Mouse (Mus musculus): ENCODE data around the gene Tmem253.

DNA sequence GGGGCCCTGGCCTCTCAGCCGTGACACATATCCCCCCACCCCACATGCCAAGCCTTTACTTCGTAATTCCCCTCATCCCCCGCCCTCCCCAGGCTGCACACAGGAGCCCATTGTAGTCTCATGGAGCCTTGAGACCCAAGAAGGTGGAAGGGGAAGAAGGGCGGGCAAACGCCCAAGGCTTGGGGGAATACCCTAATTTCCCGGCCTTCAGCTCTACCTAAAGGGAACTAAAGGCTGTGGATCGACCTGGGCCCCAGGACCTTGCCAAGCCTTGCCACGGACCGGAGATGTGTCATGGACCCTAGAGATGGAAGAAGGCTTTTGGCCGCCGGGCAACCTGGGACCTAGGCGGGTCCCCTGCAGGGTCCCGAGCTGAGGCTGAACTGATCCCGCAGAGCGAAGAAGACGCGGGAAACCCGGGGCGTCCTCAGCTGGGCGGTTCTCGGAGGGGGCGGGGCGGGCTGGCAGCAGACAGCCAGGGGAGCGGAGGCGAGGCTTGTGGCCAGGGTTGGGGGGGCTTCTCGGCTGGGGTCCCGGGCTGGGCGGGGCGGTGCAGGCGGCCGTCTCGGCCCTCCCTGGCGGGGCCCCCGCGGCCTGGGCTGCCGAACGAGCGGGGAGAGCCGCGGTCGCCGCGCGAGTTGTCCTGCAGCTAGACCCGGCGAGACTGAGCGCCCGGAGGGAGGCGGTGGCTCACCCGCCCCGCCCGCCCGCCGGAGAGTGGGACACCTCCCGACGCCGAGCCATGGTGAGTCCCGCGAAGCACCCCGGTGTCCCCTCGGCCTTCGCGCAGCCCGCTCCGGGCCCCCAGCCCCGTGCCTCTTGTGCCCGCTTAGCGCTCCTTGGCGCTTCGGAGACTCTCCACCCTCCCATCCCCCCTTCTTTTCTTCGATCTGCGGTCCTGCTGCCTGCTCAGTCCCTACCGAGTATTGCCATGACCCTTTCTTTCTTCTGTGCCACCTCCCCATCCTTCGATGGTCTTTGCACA is 30.9 kb upstream of the Tmem253 start, which contains the start of gene Arhgef40:
- TF ChIP-seq POLR2A (IDR thresholded peaks at IDR 0.05; ENCODE audit: insufficient read depth, low read depth, low read length) (no peak), CTCF (IDR thresholded peaks at IDR 0.05) (no peak)
